Mouse (Mus musculus): ENCODE measurements around the gene Spout1.
A peak's percentile ranks its signal among the peaks of the same experiment; 100 is the strongest.
"Not testable (repeated sequence)": the region's sequence is repeated elsewhere in the genome, so short reads cannot be mapped to it uniquely, and the experiment has no call there.

Spout1 gene

GRCm38 (mm10) chr2:30132801-30133612, 45.3 kb downstream of the Spout1 start:
- peak in 1 of 2 experiments; percentile 26 for DNase-seq (ENCODE audit: low read depth in 1 of 2, low spot score in 2 of 2)

GRCm38 (mm10) chr2:30131240-30131639, 47.0 kb downstream of the Spout1 start:
- DNase-seq (ENCODE audit: low read depth in 1 of 2, low spot score in 2 of 2) = not testable (repeated sequence)

- DNase-seq (ENCODE audit: low read depth in 1 of 2, low spot score in 2 of 2) = no peak
These were observed 48.1 kb downstream of the Spout1 start for GRCm38 (mm10) chr2:30130156-30130555.

- DNase-seq (ENCODE audit: low read depth in 1 of 2, low spot score in 2 of 2) = no peak
These were observed 49.5 kb downstream of the Spout1 start for GRCm38 (mm10) chr2:30128789-30129188.

- peak; percentile 80 to 85 for DNase-seq (ENCODE audit: low read depth in 1 of 2, low spot score in 2 of 2)
These were observed 53.6 kb downstream of the Spout1 start, which contains the start of gene Zer1 for GRCm38 (mm10) chr2:30124472-30125274. TSS of gene Zer1 (minus strand) at chr2:30124585.

GRCm38 (mm10) chr2:30123729-30124471, 54.4 kb downstream of the Spout1 start:
- DNase-seq (ENCODE audit: low read depth in 1 of 2, low spot score in 2 of 2) = no peak
